Mouse (Mus musculus) thymus, adult 18-20 months (tissue): ENCODE results near the gene Slc28a1.
A peak's percentile ranks its signal among the peaks of the same experiment; 100 is the strongest.
"Not testable (repeated sequence)": the region's sequence is repeated elsewhere in the genome, so short reads cannot be mapped to it uniquely, and the experiment has no call there.

Experiments used
- DNase-seq, 2 experiments: peaks; one replicate each; pipeline ENCODE4 v3.0.0; 2022; ENCODE audit warnings: mixed read lengths in 2 of 2

Gene Slc28a1

DNA sequence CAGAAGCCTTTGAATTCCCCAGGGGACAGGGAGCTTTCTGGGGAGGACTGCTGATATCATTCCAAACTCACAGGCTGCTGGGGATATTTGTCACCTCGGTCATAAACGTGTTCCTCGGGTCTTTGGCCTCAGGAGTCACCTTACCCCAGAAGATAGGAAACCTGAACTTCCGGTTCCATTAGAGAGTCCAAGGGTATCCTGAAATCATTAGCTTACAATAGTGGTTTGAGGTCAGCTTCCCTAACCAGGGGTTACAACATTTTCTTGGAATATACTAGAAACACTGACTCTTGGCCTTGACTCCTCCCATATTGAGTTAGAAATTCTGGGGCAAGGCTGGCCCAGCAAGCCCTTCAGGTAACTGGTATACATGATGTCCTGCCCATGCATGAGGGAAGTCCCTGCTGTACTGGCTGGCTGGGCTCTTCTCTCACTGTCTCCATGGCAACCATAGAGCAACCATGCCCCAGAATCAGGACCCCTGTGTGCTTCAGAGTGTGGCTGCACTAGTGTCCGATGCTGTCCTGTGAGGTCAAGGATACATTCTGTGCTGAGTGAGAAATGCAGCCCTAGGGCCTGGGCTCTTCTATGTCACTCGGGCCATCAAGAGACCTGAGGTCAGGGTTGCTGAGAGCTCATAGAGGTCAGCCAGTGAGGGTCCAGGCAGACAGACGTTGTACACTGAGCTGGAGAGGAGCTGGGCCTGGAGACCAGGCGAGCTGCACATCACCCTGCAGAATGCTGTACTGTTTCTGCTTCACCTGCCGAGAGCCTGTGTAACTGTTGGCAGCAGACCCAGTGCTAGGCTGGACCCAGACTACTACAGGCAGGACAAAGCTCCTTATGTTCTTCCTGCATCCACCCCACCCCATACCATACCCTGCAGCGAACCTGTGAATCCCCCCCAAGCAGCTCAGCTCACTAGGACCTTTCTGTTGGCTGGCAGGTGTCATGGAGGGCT, 10.9 kb downstream of the Slc28a1 start:
- DNase-seq, result no peak

DNA sequence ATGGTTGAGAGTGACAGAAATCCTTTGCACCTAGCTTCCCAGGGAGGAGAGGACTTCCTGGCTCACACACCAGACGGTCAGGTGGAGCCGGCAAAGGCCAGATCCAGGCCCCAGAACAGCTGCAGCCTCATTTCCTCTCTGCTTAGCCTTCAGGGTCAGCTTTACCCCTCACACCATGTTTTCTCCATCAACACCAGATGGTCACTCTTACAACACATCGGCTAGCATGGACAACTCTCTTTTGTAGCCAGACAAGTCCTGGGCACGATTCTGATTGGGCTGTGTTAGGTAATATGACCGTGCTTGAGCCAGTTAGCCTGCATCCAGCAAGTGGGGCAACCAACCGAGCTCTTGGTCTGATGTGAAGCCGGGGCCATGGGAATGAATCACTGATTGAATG, 17.3 kb downstream of the Slc28a1 start:
- no peak for DNase-seq

DNA sequence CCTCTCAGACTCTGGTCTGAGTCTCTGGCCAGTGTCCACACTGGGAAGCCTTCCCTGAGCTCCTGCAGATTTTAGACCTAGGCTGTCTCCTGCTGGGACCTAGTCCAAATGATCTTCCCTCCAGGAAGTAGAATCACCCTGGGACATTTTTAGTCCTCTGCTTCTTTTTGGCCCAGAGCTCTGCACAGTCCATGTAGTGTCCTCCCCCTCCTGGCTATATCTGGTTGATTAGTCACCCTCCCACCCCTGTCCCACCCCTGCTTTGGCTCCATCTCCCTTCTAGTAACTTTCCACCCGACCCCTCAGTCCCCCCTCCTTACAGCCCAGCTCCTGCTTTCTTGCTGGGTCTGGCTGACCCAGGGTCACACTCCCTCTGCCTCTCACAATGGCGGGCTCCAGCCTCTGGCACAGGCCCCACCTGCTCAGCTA, 18.3 kb downstream of the Slc28a1 start:
- DNase-seq, result no peak

- no peak for DNase-seq
These were observed 18.8 kb downstream of the Slc28a1 start for GRCm38 (mm10) chr7:81133416-81133815.

DNA sequence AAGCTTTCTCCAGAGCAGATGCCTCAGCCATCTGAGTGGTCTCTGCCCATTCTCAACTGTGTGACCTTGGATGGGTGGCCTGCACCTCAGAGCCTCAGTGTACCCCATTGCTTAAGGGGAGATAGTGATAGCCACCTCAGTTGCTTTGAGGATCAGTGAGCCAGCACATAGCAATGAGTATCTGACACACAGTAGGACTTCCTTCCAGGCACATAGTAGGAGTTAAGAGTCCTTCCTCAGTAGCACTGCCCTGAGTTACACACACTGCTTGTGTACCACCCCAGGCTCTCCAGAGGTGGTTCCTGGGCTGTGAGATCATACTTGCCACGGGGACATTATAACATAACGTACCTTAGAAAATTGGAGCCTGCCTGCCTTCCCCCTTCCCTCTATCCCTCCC, 19.3 kb downstream of the Slc28a1 start:
- DNase-seq, result no peak

GRCm38 (mm10) chr7:81134614-81135067, 20.0 kb downstream of the Slc28a1 start:
- DNase-seq, result peak; percentile 21 to 27

DNA sequence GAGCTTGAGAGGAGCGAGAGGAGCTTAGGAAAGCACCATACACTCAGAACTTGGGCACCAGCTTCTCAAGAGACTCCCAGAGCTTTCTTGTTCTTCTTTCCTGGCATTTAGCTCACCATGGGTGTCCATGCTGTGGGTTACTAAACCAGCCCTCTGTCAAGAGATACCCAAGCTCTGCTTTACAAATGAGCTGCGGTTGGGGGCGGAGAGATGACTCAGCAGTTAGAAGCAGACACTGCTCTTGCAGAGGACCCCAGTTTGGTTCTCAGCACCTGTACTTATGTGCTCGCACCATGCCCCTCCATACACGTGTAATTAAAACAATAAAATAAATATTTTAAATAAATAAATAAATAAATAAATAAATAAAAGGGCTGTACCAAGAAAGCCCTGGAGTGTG, 22.7 kb downstream of the Slc28a1 start:
- DNase-seq, result no peak

DNA sequence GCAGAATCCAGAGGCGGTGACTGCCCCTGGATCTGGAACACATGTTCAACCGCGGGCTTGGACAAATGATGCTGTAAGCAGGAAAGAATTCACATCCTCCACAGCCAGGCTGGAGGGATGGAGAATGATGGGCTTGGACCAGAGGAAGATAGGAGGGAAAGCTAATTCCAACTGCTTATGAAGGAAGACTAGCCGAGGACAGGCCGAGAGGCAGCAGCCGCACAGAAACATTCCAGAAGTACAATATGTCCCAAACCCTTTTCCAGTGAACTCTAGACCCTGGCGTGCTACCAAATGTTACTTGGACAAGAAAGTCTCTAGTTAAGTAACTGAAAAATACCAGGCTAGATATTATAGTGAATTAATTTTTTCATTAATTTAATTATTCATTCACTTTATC, 24.5 kb downstream of the Slc28a1 start:
- DNase-seq, result no peak

- DNase-seq, result no peak
These were observed 25.2 kb downstream of the Slc28a1 start for GRCm38 (mm10) chr7:81139671-81140404.

- DNase-seq, result no peak
These were observed 26.9 kb downstream of the Slc28a1 start for GRCm38 (mm10) chr7:81141541-81141940.

GRCm38 (mm10) chr7:81143056-81143455, 28.5 kb downstream of the Slc28a1 start:
- not testable (repeated sequence) for DNase-seq

DNA sequence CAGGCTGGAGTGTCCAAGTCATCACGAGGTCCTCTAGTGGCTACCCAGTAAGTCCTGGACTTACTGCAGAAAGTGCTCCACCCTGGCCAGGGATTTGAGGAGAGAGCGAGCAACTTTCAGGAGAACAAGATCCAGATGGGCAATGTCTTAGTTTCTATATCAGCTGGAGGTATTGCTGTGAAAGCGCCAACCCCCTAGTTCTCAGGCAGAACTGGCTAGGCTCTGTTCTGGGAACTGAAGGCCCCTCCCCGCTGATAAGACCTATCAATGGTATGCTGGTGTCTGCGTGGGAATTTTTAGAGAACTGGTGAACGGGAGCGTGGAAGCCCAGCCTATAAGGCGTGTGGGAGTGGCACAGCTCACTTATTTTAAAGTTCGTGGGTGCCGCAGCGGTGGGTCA, 35.2 kb downstream of the Slc28a1 start:
- DNase-seq, result no peak

DNA sequence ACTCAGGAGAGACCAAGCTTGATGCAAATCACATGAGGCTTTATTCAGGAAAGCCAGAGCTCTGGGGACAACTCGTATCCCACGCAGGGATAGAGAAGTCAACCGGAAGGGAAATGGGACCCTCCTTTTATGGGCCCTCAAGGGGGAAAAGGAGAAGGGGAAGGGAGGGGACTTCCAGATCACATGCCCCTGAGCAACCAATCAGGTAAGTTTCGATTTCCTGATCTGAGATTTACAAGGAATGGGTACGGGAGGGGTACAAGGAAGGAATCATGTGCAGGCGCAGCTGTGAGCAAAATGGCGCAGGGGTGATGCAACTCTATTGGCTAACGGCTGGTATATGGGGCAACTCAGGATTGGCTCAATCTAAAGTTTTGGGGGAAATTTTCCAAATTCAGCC, 36.6 kb downstream of the Slc28a1 start:
- DNase-seq, result no peak

- DNase-seq, result no peak
These were observed 37.7 kb downstream of the Slc28a1 start for GRCm38 (mm10) chr7:81152306-81152705.

DNA sequence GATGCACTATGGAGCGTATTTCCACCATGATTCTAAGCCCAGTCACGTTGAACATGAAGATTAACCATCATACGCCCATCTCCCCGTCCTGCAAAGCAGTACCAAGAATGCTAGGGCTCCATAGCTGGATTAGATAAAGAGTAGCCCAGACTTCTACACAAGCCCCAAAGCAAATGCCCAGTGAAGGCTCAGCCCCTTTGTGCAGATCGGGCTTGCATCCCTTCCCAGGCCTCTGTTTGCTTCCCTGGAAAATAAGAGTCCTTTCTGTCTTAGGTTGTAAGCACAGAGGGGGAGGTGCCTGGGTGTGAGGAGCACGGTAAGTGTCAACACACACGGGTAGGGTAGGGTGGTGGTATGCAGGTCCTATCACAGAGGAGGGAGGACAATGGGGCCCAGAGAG, 38.2 kb downstream of the Slc28a1 start:
- DNase-seq, result no peak

GRCm38 (mm10) chr7:81153327-81153726, 38.7 kb downstream of the Slc28a1 start:
- no peak for DNase-seq

GRCm38 (mm10) chr7:81154244-81154643, 39.6 kb downstream of the Slc28a1 start:
- DNase-seq, result not testable (repeated sequence)

DNA sequence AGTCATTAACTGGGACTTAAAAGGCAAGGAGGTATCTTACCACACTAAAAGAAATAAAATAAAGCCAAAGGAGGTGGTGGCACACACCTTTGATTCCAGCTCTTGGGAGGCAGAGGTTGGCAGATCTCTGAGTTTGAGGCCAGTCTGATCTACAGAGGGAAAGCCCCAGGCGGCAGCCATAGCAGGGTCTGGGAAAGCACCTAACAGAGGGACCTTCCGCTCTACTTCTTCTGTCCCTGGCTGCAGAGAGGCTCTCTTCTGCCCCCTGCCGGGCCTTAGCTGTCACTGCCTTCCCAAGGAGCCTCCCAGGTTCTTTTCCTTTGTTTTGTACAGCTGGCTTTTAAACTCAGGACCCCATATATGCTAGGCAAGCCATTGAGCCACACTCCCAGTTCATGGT, 40.4 kb downstream of the Slc28a1 start:
- peak in 1 of 2 experiments; percentile 31 for DNase-seq

DNA sequence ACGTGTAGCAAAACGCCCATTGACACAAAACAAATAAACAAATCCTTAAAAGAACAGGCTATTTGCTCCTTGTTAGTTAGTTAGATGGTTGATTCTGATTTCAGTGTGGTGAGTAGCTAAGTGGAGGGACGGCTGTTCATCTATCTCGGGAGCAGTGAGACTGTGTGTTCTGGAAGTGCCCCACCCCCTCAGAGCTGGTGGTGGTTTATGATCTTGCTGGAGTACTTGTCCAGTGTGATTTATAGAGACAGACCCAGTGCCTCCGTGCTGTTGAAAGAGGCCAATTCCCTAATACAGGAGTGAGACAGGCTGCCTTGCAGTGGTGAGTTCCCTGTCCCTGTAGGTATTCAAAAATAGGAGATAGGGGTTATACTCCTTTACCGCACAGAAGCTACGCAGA, 44.3 kb downstream of the Slc28a1 start:
- no peak for DNase-seq

DNA sequence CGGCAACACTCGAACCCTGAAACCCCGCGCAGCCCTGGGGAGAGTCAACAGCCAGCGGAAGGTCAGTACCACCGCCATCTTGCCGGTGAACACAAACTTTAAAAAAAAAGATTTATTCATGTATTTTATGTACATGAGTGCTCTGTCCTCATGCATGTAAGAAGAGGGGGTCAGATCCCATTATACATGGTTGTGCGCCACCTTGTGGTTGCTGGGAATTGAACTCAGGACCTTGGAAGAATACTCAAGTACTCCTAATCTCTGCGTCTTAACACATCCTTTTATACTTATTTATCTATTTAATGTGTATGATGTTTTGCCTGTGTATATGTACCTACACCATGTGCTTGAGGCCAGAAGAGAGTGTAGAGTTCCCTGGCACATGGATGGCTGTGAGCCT, 47.1 kb downstream of the Slc28a1 start:
- no peak for DNase-seq

DNA sequence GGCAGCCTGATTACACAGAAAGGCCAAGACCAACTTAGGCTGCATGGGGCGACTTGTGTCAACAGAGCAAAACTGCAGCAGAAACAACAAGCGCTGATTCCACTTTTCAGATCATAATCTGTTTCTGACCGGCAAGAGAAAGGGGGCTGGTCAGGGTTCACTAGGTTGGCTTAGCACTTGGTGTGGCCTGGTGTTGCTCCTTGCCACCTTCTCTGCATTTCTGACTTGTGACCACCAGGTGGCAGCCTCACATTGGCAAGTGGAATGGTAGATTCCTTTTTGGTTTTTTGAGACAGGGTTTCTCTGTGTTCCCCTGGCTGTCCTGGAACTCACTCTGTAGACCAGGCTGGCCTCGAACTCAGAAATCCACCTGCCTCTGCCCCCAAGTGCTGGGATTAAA, 47.7 kb downstream of the Slc28a1 start:
- DNase-seq, result peak; percentile 26 to 43

DNA sequence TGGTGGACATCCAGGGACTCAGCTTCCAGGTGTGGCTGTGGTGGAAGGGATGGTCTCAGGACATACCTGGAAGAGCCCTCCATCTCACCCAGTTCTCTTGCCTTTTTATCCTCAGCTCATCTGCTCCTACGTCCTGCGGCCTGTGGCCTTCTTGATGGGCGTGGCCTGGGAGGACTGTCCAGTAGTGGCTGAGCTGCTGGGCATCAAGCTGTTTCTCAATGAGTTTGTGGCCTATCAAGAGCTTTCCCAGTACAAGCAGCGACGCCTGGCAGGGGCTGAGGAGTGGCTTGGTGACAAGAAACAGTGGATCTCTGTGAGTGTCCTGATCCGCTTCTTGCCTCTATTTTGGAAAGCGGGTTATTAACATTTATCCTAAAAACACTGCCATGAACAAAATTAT, 49.8 kb downstream of the Slc28a1 start:
- DNase-seq, result no peak

GRCm38 (mm10) chr7:81167124-81167523, 52.5 kb downstream of the Slc28a1 start:
- no peak for DNase-seq

GRCm38 (mm10) chr7:81169351-81169750, 54.8 kb downstream of the Slc28a1 start:
- no peak for DNase-seq
